Mouse (Mus musculus) CH12.LX (cell line): Measurements from ENCODE around the gene Tmem240.
A peak's percentile ranks its signal among the peaks of the same experiment; 100 is the strongest.

Source experiments
- CTCF ChIP-seq, 2 experiments: IDR thresholded peaks in 1 of 2; conservative IDR thresholded peaks in 1 of 2; 2 replicates each; pipeline ENCODE4 v1.5.1; 2011 to 2012; ENCODE audit warnings: low read depth in 2 of 2, low read length in 2 of 2, improper control_type of control experiment in 1 of 2, inconsistent platforms in 1 of 2, mild to moderate bottlenecking in 1 of 2, moderate library complexity in 1 of 2
- ETS1 ChIP-seq: conservative IDR thresholded peaks from 2 replicates; pipeline ENCODE4 v1.6.1; 2012; ENCODE audit warnings: low read depth, mild to moderate bottlenecking, inconsistent platforms, low read length, improper control_type of control experiment, moderate library complexity
- RCOR1 ChIP-seq: conservative IDR thresholded peaks from 2 replicates; pipeline ENCODE4 v1.6.1; 2012; ENCODE audit warnings: low read depth, mild to moderate bottlenecking, inconsistent platforms, low read length, improper control_type of control experiment
- TCF12 ChIP-seq: IDR thresholded peaks from 2 replicates; pipeline ENCODE4 v1.6.1; 2014; ENCODE audit warnings: low read depth, mild to moderate bottlenecking, inconsistent platforms, low read length, improper control_type of control experiment
- ZC3H11A ChIP-seq: IDR thresholded peaks from 2 replicates; pipeline ENCODE4 v1.6.1; 2012; ENCODE audit warnings: low read depth, mild to moderate bottlenecking, inconsistent platforms, low read length, improper control_type of control experiment

DNA sequence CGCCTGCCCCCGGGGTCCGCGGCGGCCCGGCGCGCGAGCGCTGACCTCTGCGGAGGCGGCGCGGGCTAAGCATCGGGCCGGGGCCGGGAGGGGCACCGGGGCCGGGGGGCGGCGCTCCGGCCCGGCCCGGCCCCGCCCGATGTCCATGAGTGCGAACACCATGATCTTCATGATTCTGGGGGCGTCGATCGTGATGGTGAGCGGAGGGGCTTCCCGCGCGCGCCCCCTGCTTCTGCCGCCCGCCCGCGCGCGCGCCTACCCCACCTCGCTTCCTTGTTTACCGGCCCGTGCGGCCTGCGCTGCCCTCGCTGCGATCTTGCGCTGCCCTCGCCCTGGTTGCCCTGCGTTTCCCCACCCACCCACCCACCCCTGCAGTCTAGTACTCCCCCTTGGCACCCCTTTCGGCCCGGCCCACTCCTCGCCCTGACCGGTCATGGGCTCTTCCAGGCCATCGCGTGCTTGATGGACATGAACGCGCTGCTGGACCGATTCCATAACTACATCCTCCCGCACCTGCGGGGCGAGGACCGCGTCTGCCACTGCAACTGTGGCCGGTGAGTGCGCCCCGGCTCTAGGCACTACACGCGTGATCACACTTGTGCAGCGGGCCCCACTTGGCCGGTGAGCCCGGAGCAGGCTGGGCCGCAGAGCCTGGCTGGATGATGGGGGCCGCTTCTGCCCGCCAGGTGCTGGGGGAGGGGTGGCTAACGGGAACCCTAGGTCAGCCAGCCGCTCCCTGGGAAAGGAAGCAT, 527 bp downstream of the Tmem240 start:
- TF ChIP-seq TCF12 (0 out of 2 replicates have a peak, but pooled peaks have one; percentile 28), RCOR1 (no peak), CTCF (conservative IDR thresholded peaks at IDR 0.05 in 1 of 2, IDR thresholded peaks at IDR 0.05 in 1 of 2; ENCODE audit: low read depth in 2 of 2, low read length in 2 of 2) (no peak), ETS1 (no peak), ZC3H11A (no peak)
